Mouse (Mus musculus) G1E (cell line): ENCODE data around the gene Slc19a1. TPM values are rescaled to one million over a fixed set of nuclear protein-coding genes. Genes with fewer than 3 reads are reported as not detected.

Source experiments
- ATAC-seq: 2 replicates; pipeline ENCODE4 v1.8.0; 2016; ENCODE audit warnings: mild to moderate bottlenecking; ENCODE audit not compliant: insufficient number of reproducible peaks, poor library complexity, low FRiP score, severe bottlenecking; ENCODE audit errors: extremely low read depth
- DNase-seq: peaks from one replicate; pipeline ENCODE4 v3.0.0; 2012; ENCODE audit warnings: low spot score
- H3K27me3 ChIP-seq: 2 replicates; pipeline ENCODE4 v1.6.1; 2012; ENCODE audit warnings: mild to moderate bottlenecking, low read length, inconsistent platforms; ENCODE audit not compliant: insufficient read depth
- H3K36me3 ChIP-seq: replicated peaks from 2 replicates; pipeline ENCODE3; 2012; ENCODE audit warnings: mild to moderate bottlenecking, inconsistent platforms
- H3K4me1 ChIP-seq: 2 replicates; pipeline ENCODE4 v1.6.1; 2012; ENCODE audit warnings: low read depth, low read length, inconsistent platforms, mixed read lengths; ENCODE audit not compliant: insufficient read depth
- H3K4me3 ChIP-seq: 2 replicates; pipeline ENCODE4 v1.5.1; 2012; ENCODE audit warnings: low read depth, mild to moderate bottlenecking, inconsistent platforms, low read length, moderate library complexity, mixed read lengths
- H3K9me3 ChIP-seq: replicated peaks from 2 replicates; pipeline ENCODE4 v1.6.1; 2012; ENCODE audit warnings: inconsistent platforms
- CTCF ChIP-seq: IDR thresholded peaks from 2 replicates; pipeline ENCODE4 v1.5.1; 2012; ENCODE audit warnings: low read depth, low read length, inconsistent platforms, mixed read lengths
- GATA1 ChIP-seq: IDR thresholded peaks from 2 replicates; pipeline ENCODE4 v1.6.1; 2012; ENCODE audit warnings: borderline replicate concordance, low read length, inconsistent platforms, mixed read lengths
- GATA2 ChIP-seq: IDR thresholded peaks from 2 replicates; pipeline ENCODE4 v1.6.1; 2012; ENCODE audit warnings: low read depth, low read length, inconsistent platforms, borderline replicate concordance
- POLR2AphosphoS5 ChIP-seq: IDR thresholded peaks from 2 replicates; pipeline ENCODE4 v1.6.1; 2012; ENCODE audit warnings: low read depth, low read length, inconsistent platforms; ENCODE audit not compliant: insufficient replicate concordance
- TAL1 ChIP-seq: conservative IDR thresholded peaks from 2 replicates; pipeline ENCODE4 v1.6.1; 2012; ENCODE audit warnings: low read depth, low read length, inconsistent platforms, mixed read lengths
- polyA plus RNA-seq: library from polyadenylated mRNA; stranded (reverse); fragments of >175 nt; gene quantifications from 2 replicates; pipeline ENCODE4 v1.2.3, GENCODE M21; 2012
- total RNA-seq, 2 experiments: library from RNA; stranded (forward) in 1 of 2; stranded (reverse) in 1 of 2; fragments of 200-1000 nt in 1 of 2; fragments of >200 nt in 1 of 2; fragmentation: Nextera tagmentation in 1 of 2; gene quantifications; 2 replicates each; pipeline ENCODE4 v1.2.3; 2014 to 2017

Slc19a1 gene
- 9.8 and 18.1 TPM in 2 replicates for total RNA-seq (2014; fragmentation: Nextera tagmentation)
- total RNA-seq (2017): 10.5 and 11.8 TPM in 2 replicates
- polyA plus RNA-seq: 33.6 and 39.0 TPM in 2 replicates

- Histone ChIP-seq H3K9me3 (no peaks in the 10 kb centered on the region), H3K27me3 (peaks cover 36% of the 10 kb centered on the region), H3K36me3 (peaks cover 22% of the 10 kb centered on the region), H3K4me1 (peaks cover 54% of the 10 kb centered on the region), H3K4me3 (peak within 1 kb of the TSS; percentile 77)
- DNase-seq (no peak), ATAC-seq (no peak)
- TF ChIP-seq POLR2AphosphoS5: no peak
- no peak for TF ChIP-seq GATA1
- TF ChIP-seq TAL1: no peak
- TF ChIP-seq CTCF: no peak
- TF ChIP-seq GATA2: no peak
These were observed at the start of gene Slc19a1 for GRCm38 (mm10) chr10:77031768-77032375. Gene Slc19a1 (plus strand): TSS chr10:77032241.

GRCm38 (mm10) chr10:76988586-76988985, 43.5 kb upstream of the Slc19a1 start:
- Histone ChIP-seq H3K36me3 (no peaks in the 10 kb centered on the region), H3K9me3 (no peaks in the 10 kb centered on the region), H3K4me3 (no peak overlapping the region), H3K4me1 (no peaks in the 10 kb centered on the region), H3K27me3 (peaks cover 6% of the 10 kb centered on the region)
- TF ChIP-seq TAL1 (no peak), GATA2 (no peak), CTCF (no peak), POLR2AphosphoS5 (no peak), GATA1 (no peak)
- ATAC-seq (no peak), DNase-seq (no peak)

GRCm38 (mm10) chr10:76992456-76992855, 39.6 kb upstream of the Slc19a1 start:
- Histone ChIP-seq H3K4me1 (no peaks in the 10 kb centered on the region), H3K36me3 (no peaks in the 10 kb centered on the region), H3K9me3 (no peaks in the 10 kb centered on the region), H3K27me3 (no peaks in the 10 kb centered on the region), H3K4me3 (no peak overlapping the region)
- no peak for ATAC-seq
- TF ChIP-seq GATA2: no peak
- no peak for TF ChIP-seq POLR2AphosphoS5
- TF ChIP-seq GATA1: no peak
- no peak for TF ChIP-seq CTCF
- no peak for TF ChIP-seq TAL1
- no peak for DNase-seq

- DNase-seq (no peak), ATAC-seq (no peak)
- H3K4me1 ChIP-seq: no peaks in the 10 kb centered on the region
- no peaks in the 10 kb centered on the region; the same call in 1 of the 2 replicates for H3K27me3 ChIP-seq
- no peaks in the 10 kb centered on the region for H3K9me3 ChIP-seq
- H3K4me3 ChIP-seq: no peak overlapping the region
- no peak for TF ChIP-seq TAL1
- TF ChIP-seq GATA2: no peak
- no peak for TF ChIP-seq GATA1
- TF ChIP-seq POLR2AphosphoS5: no peak
- no peak for TF ChIP-seq CTCF
- H3K36me3 ChIP-seq: no peaks in the 10 kb centered on the region
These were observed 34.1 kb upstream of the Slc19a1 start for GRCm38 (mm10) chr10:76997759-76998513.

- H3K4me3 ChIP-seq: no peak overlapping the region
- TF ChIP-seq GATA2: no peak
- no peak for TF ChIP-seq TAL1
- TF ChIP-seq POLR2AphosphoS5: no peak
- TF ChIP-seq CTCF: no peak
- no peak for TF ChIP-seq GATA1
- H3K9me3 ChIP-seq: no peaks in the 10 kb centered on the region
- no peaks in the 10 kb centered on the region; the same call in 1 of the 2 replicates for H3K27me3 ChIP-seq
- no peak for DNase-seq
- no peak for ATAC-seq
- H3K36me3 ChIP-seq: no peaks in the 10 kb centered on the region
- no peaks in the 10 kb centered on the region for H3K4me1 ChIP-seq
These were observed 27.1 kb upstream of the Slc19a1 start for GRCm38 (mm10) chr10:77004936-77005335.

GRCm38 (mm10) chr10:77007433-77008108, 24.5 kb upstream of the Slc19a1 start:
- ATAC-seq (no peak), DNase-seq (no peak)
- H3K4me1 ChIP-seq: no peaks in the 10 kb centered on the region

More at GRCm38 (mm10) chr10:77007433-77008108, 24.5 kb upstream of the Slc19a1 start:
- H3K4me3 ChIP-seq: no peak overlapping the region
- H3K27me3 ChIP-seq: no peaks in the 10 kb centered on the region
- no peaks in the 10 kb centered on the region for H3K9me3 ChIP-seq
- H3K36me3 ChIP-seq: no peaks in the 10 kb centered on the region
- TF ChIP-seq TAL1: no peak
- TF ChIP-seq GATA2: no peak
- no peak for TF ChIP-seq GATA1
- no peak for TF ChIP-seq CTCF
- no peak for TF ChIP-seq POLR2AphosphoS5
